Mouse (Mus musculus) stomach, embryonic 16.5 days (tissue): Measurements from ENCODE around the gene Tnc. TPM values are rescaled to one million over a fixed set of nuclear protein-coding genes. Genes with fewer than 3 reads are reported as not detected.

Experiments
- ATAC-seq: fragments of 200-750 bp; cut with Nextera tagmentation; 2 replicates; pipeline ENCODE4 v1.8.0; 2017; ENCODE audit warnings: moderate number of reproducible peaks, moderate TSS enrichment; ENCODE audit not compliant: insufficient read depth, low FRiP score
- H3K27ac ChIP-seq: fragments of 300-500 bp; sonication (generic); 2 replicates; pipeline ENCODE4 v1.5.1; 2014; ENCODE audit warnings: low read length
- H3K27me3 ChIP-seq: fragments of 300-500 bp; sonication (generic); 2 replicates; pipeline ENCODE4 v1.6.1; 2014; ENCODE audit warnings: low read length, control low read depth, mixed read lengths; ENCODE audit not compliant: control insufficient read depth, insufficient read depth
- H3K36me3 ChIP-seq: fragments of 300-500 bp; sonication (generic); 2 replicates; pipeline ENCODE4 v1.6.1; 2014; ENCODE audit warnings: low read length; ENCODE audit not compliant: control insufficient read depth, insufficient read depth
- H3K4me1 ChIP-seq: fragments of 300-500 bp; sonication (generic); 2 replicates; pipeline ENCODE4 v1.6.1; 2014; ENCODE audit warnings: low read length, control low read depth, mixed read lengths; ENCODE audit not compliant: control insufficient read depth, insufficient read depth
- H3K4me2 ChIP-seq: fragments of 300-500 bp; sonication (generic); 2 replicates; pipeline ENCODE4 v1.6.1; 2014; ENCODE audit warnings: low read depth, low read length, mixed read lengths
- H3K4me3 ChIP-seq: fragments of 300-500 bp; sonication (generic); replicated peaks from 2 replicates; pipeline ENCODE4 v1.5.1; 2014; ENCODE audit warnings: mild to moderate bottlenecking, low read length
- H3K9ac ChIP-seq: fragments of 300-500 bp; sonication (generic); 2 replicates; pipeline ENCODE4 v1.6.1; 2014; ENCODE audit warnings: low read length
- H3K9me3 ChIP-seq: fragments of 300-500 bp; sonication (generic); replicated peaks from 2 replicates; pipeline ENCODE4 v1.6.1; 2016; ENCODE audit warnings: low read length, control low read depth; ENCODE audit not compliant: control insufficient read depth
- WGBS: fragments of 180-500 bp; shearing (Covaris S2); extraction: QIAGEN DNeasy Blood & Tissue Kit; methylation state at CpG from one replicate; pipeline ENCODE4 v1.1.7; 2014; 5-methylcytosine and 5-hydroxymethylcytosine counted together
- polyA plus RNA-seq: library from polyadenylated mRNA; unstranded; fragments of >200 nt; fragmentation: Nextera tagmentation; extraction: Ambion mirVana; gene quantifications from 2 replicates; pipeline ENCODE4 v1.2.1, GENCODE M21; 2015

Gene Tnc
- polyA plus RNA-seq, 1 experiment from 2014 or later: 25.2 TPM

DNA sequence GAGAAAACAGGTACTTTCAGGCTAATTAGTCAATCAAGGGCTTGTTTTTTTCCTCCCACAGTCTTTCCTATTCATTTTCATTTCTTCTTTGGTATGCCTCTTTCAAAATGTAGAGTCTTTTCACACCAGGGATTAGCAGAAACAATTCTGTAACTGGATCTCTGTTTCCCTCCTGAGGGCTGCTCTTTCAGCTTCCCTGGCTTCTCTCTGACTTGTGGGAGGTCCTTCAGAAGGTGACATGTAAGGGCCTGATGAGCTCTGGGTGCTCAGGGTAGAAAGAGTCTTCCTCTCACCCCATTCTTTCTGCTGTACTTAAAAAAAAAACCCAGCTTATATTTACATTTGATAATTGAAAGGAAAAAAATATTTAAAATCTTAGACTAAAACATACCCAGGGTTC lies 60.2 kb downstream of the Tnc start:
- Histone ChIP-seq H3K27me3 (no peaks in the 10 kb centered on the region), H3K4me3 (no peak overlapping the region), H3K36me3 (no peaks in the 10 kb centered on the region), H3K4me2 (no peak overlapping the region), H3K9ac (no peak overlapping the region), H3K9me3 (no peaks in the 10 kb centered on the region), H3K27ac (no peak overlapping the region), H3K4me1 (peaks cover 12% of the 10 kb centered on the region)
- ATAC-seq: no peak

DNA sequence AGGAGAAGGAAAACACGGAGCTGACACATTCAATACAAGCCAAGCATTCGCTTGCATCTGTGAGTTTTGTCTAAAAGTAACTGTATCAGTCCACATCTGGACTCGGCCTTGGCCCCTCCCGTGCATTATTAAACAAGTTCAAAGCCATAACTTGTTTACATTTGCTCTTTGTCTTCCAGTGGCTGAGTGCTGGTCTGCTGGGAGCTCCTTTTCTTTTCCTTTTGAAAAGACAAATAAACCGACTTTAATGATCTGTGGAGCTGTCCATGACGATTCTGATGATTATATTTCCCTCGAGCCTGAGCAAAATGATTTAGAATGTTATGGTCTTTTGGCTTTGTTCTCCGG lies 63.7 kb downstream of the Tnc start:
- no peaks in the 10 kb centered on the region for H3K9me3 ChIP-seq
- peak overlapping the region; percentile 25; the same call in 1 of the 2 replicates for H3K27ac ChIP-seq
- no peak overlapping the region for H3K4me3 ChIP-seq
- no peaks in the 10 kb centered on the region for H3K27me3 ChIP-seq
- H3K4me2 ChIP-seq: no peak overlapping the region
- WGBS: 19% methylated on average over 8 of the region's 8 CpGs
- H3K4me1 ChIP-seq: peaks cover 12% of the 10 kb centered on the region
- H3K9ac ChIP-seq: no peak overlapping the region
- no peaks in the 10 kb centered on the region for H3K36me3 ChIP-seq
- no peak for ATAC-seq

DNA sequence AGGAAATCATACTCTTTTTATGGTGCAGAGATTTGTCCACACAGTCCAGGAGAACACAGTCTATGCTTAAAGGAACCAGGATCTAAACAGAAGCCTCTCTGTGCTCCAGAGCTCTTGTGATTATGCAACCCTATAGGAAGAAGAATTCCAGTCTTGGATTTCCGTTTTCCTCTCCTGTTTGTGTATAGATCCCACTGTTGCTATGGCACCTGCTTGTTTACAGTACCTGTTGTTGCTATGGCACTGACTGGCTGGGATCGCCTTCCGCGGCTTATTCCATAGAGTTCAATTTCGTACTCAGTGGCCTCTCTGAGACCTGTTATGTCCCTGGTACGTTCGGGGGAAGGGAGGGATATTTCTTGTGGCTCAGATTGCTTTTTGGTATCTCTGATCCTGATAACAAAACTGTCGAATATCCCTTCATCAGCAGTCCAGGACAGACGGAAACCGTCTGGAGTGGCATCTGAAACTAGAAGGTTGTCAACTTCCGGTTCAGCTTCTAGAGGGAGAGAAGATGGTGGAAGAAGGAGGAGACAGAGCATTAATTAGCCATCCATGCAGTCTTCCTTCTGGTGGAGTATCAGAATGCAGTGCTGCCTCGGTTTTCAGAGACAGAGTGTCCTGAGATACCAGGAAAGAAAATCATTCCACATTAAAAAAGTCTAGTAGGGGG lies 64.3 kb downstream of the Tnc start:
- H3K27ac ChIP-seq: peak overlapping the region; percentile 25; the same call in 1 of the 2 replicates
- WGBS: 39% methylated on average over 12 of the region's 12 CpGs
- no peaks in the 10 kb centered on the region for H3K9me3 ChIP-seq
- H3K36me3 ChIP-seq: no peaks in the 10 kb centered on the region
- peak; percentile 60; the same call in 1 of the 2 replicates for ATAC-seq
- no peaks in the 10 kb centered on the region for H3K27me3 ChIP-seq
- H3K4me3 ChIP-seq: no peak overlapping the region
- no peak overlapping the region for H3K9ac ChIP-seq
- H3K4me2 ChIP-seq: no peak overlapping the region
- peaks cover 12% of the 10 kb centered on the region for H3K4me1 ChIP-seq

DNA sequence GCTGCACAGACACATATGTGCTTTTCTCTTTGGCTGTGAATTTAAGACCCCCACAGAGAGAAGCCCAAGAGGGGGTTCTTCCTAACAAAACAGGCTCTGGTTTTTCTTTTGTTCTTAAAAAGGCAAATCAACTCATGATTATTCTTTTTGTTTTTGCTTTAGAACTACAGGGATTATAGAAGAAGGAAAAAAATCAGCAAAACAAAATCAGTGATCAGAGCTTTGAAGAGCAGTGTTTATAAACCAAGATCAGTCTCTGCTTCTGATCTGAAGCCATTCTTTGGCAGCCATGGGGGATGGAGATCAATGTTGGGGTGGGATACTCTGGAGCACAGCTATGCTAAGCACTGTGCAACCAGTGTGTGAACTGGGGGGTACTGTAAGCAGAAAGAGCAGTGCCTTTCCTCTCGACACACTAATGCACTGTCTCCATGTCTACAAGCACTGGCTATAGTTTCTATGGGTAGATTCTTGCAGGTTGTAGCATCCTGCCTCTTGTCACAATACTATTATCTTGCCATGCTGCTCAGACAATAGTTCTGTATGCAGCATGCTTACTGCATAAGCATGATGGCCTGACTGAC lies 66.5 kb downstream of the Tnc start:
- no peak overlapping the region for H3K4me2 ChIP-seq
- no peak overlapping the region for H3K4me3 ChIP-seq
- H3K27ac ChIP-seq: no peak overlapping the region
- H3K27me3 ChIP-seq: no peaks in the 10 kb centered on the region
- ATAC-seq: no peak
- WGBS: 65% methylated on average over 1 of the region's 1 CpGs
- no peak overlapping the region for H3K9ac ChIP-seq
- peaks cover 12% of the 10 kb centered on the region for H3K4me1 ChIP-seq
- no peaks in the 10 kb centered on the region for H3K36me3 ChIP-seq
- H3K9me3 ChIP-seq: no peaks in the 10 kb centered on the region

DNA sequence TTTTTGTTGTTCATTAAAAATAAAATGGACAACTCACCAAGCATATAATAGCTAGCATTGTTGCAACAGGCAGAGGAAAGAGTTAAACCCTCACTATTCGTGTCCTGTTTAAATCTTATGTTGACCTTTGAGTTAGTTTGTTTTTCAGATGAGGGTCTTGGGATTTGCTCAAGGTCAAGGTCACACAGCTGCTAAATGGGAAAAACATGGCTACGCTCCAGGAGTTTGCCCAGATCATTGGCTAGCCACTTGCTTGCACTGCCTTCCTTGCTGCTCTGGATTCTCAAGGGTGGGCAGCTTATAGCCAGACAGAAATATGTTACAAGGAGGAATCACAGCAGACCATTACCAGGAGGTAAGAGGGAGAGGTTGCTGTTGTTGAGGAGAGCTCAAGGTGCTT lies 67.2 kb downstream of the Tnc start:
- no peak overlapping the region for H3K9ac ChIP-seq
- no peaks in the 10 kb centered on the region for H3K9me3 ChIP-seq
- no peaks in the 10 kb centered on the region for H3K36me3 ChIP-seq
- no peak overlapping the region for H3K4me2 ChIP-seq
- H3K27ac ChIP-seq: no peak overlapping the region
- H3K27me3 ChIP-seq: no peaks in the 10 kb centered on the region
- ATAC-seq: no peak
- H3K4me3 ChIP-seq: no peak overlapping the region
- peaks cover 12% of the 10 kb centered on the region for H3K4me1 ChIP-seq
- 34% methylated on average over 2 of the region's 2 CpGs for WGBS

DNA sequence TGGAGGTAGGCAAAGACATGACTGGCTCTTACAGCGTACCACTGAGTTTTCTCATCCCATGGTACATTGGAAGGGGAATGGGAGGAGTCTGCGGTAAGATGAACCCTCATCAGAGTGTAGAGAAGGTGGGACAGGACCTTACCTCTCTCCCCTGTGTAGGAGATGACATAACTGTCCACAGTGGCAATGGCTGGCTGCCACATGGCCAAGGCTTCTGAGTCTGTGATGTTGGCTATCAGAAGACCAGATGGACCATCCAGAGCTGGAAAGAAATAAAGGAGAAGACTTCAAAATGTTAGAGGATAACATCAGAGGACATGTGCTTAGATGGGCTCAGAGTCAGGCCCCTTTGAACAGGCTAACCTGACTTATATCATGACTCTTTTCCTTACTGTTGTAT lies 74.3 kb downstream of the Tnc start:
- WGBS: 90% methylated on average over 2 of the region's 2 CpGs
- no peak for ATAC-seq
- no peaks in the 10 kb centered on the region for H3K36me3 ChIP-seq

DNA sequence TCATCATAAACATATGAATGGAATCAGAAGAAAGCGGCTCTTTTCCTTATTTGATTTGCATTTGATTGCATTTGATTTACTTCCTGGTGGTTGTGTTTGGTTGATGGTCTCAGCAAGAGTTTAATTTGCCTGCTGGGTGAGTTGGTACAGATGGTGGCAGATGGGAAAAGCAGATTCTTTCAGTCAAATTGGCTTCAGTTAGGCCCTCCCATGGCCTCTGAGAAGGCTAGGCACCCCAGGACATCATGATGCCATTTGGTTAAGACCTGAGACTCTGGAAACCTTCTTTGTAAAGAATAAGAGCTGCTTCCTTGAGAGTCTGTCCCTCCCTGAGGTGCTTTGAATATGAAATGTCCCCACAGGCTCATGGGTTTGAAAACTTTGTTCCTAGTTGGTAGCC lies 75.1 kb downstream of the Tnc start:
- Histone ChIP-seq H3K4me2 (no peak overlapping the region), H3K4me3 (no peak overlapping the region), H3K27me3 (no peaks in the 10 kb centered on the region), H3K4me1 (no peaks in the 10 kb centered on the region), H3K9me3 (no peaks in the 10 kb centered on the region), H3K27ac (no peak overlapping the region), H3K36me3 (no peaks in the 10 kb centered on the region), H3K9ac (no peak overlapping the region)
- WGBS: 84% methylated on average over 1 of the region's 1 CpGs
- ATAC-seq: no peak

More for the DNA sequence above, 74.3 kb downstream of the Tnc start:
- H3K4me2 ChIP-seq: no peak overlapping the region
- no peak overlapping the region for H3K4me3 ChIP-seq
- H3K4me1 ChIP-seq: no peaks in the 10 kb centered on the region
- no peak overlapping the region for H3K27ac ChIP-seq
- no peaks in the 10 kb centered on the region for H3K27me3 ChIP-seq
- no peak overlapping the region for H3K9ac ChIP-seq
- H3K9me3 ChIP-seq: no peaks in the 10 kb centered on the region

DNA sequence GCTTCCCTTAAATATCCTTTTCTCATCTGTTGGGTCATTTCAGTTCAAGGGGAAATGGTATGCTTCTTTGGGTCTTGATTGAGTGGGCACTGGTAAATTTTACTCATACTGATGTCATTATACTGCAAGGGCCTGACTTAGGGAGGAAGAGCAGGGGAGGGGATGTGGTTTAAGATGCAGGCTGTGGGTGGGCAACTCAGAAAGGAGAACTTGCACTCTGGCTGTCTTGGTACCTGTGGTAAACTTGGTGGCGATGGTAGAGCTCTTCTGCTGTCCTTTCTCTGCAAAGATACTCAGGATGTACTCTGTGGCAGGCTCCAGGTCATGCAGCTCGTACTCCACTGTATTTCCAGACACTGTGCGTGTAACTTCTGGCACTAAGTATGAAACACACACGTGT lies 75.9 kb downstream of the Tnc start:
- Histone ChIP-seq H3K4me1 (no peaks in the 10 kb centered on the region), H3K36me3 (no peaks in the 10 kb centered on the region), H3K4me3 (no peak overlapping the region), H3K9me3 (no peaks in the 10 kb centered on the region), H3K4me2 (no peak overlapping the region), H3K27me3 (no peaks in the 10 kb centered on the region), H3K9ac (no peak overlapping the region), H3K27ac (no peak overlapping the region)
- ATAC-seq: no peak
- 82% methylated on average over 4 of the region's 4 CpGs for WGBS

DNA sequence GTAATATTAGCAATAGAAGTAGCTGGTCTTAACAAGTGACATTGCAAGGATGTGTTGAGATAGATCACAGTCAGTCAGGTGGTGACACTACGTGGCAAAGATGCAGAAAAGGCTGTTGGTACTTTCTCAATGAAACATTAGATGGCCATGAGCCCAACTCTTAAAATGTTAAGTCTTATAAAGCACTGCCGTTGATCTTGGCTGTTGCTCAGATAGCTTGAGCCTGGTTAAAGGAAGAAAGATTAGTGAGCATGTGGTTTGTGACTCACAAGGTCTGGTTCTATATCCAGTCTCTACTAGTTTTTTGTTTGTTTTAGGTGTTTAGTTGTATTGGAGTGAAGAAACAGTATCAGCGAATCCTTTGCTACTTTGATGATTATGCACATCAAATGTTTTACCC lies 76.9 kb downstream of the Tnc start:
- Histone ChIP-seq H3K27ac (no peak overlapping the region), H3K4me3 (no peak overlapping the region), H3K9me3 (no peaks in the 10 kb centered on the region), H3K4me1 (no peaks in the 10 kb centered on the region), H3K36me3 (no peaks in the 10 kb centered on the region), H3K27me3 (no peaks in the 10 kb centered on the region), H3K4me2 (no peak overlapping the region), H3K9ac (no peak overlapping the region)
- no peak for ATAC-seq
- WGBS: 78% methylated on average over 3 of the region's 3 CpGs
